Mouse (Mus musculus) intestine, postnatal 0 days (tissue): ENCODE results near the gene Ccnyl1. TPM values are rescaled to one million over a fixed set of nuclear protein-coding genes. Genes with fewer than 3 reads are reported as not detected.

ENCODE experiments used
- ATAC-seq: fragments of 200-750 bp; cut with Nextera tagmentation; 2 replicates; pipeline ENCODE4 v1.8.0; 2017; ENCODE audit warnings: mild to moderate bottlenecking, moderate TSS enrichment, moderate library complexity
- H3K27ac ChIP-seq: fragments of 300-500 bp; sonication (generic); 2 replicates; pipeline ENCODE4 v1.5.1; 2014; ENCODE audit warnings: mild to moderate bottlenecking, low read depth, low read length, moderate library complexity
- H3K27me3 ChIP-seq: fragments of 300-500 bp; sonication (generic); replicated peaks from 2 replicates; pipeline ENCODE4 v1.6.1; 2014; ENCODE audit warnings: low read length, mixed read lengths; ENCODE audit not compliant: control insufficient read depth, insufficient read depth
- H3K36me3 ChIP-seq: fragments of 300-500 bp; sonication (generic); 2 replicates; pipeline ENCODE4 v1.6.1; 2014; ENCODE audit warnings: mild to moderate bottlenecking, moderate library complexity; ENCODE audit not compliant: control insufficient read depth, insufficient read depth
- H3K4me1 ChIP-seq: fragments of 300-500 bp; sonication (generic); replicated peaks from 2 replicates; pipeline ENCODE4 v1.6.1; 2014; ENCODE audit warnings: antibody characterized with exemption, low read length, mixed read lengths; ENCODE audit not compliant: control insufficient read depth, insufficient read depth
- H3K4me2 ChIP-seq: fragments of 300-500 bp; sonication (generic); replicated peaks from 2 replicates; pipeline ENCODE4 v1.6.1; 2014; ENCODE audit warnings: low read depth, mild to moderate bottlenecking, moderate library complexity
- H3K4me3 ChIP-seq: fragments of 300-500 bp; sonication (generic); 2 replicates; pipeline ENCODE4 v1.5.1; 2014; ENCODE audit warnings: low read depth, low read length
- H3K9ac ChIP-seq: fragments of 300-500 bp; sonication (generic); 2 replicates; pipeline ENCODE4 v1.6.1; 2014; ENCODE audit warnings: mild to moderate bottlenecking, low read depth, low read length
- H3K9me3 ChIP-seq: fragments of 300-500 bp; sonication (generic); 2 replicates; pipeline ENCODE4 v1.6.1; 2016; ENCODE audit warnings: mixed run types; ENCODE audit not compliant: control insufficient read depth
- CTCF ChIP-seq: sonication (generic); IDR thresholded peaks from 2 replicates; pipeline ENCODE4 v1.5.1; 2016; ENCODE audit warnings: low read depth, mild to moderate bottlenecking, control low read depth, antibody characterized with exemption, moderate library complexity
- WGBS: fragments of 180-500 bp; shearing (Covaris S2); extraction: QIAGEN DNeasy Blood & Tissue Kit; methylation state at CpG from one replicate; pipeline ENCODE4 v1.1.7; 2014; 5-methylcytosine and 5-hydroxymethylcytosine counted together
- polyA plus RNA-seq: library from polyadenylated mRNA; unstranded; fragments of >200 nt; fragmentation: Nextera tagmentation; extraction: Ambion mirVana; gene quantifications from 2 replicates; pipeline ENCODE4 v1.2.1, GENCODE M21; 2015

Ccnyl1 gene
- polyA plus RNA-seq, 1 experiment from 2014 or later: 5.5 TPM

- peaks cover 15% of the 10 kb centered on the region; the same call in 1 of the 2 replicates for H3K36me3 ChIP-seq
- H3K9me3 ChIP-seq: no peaks in the 10 kb centered on the region
- no peak for TF ChIP-seq CTCF
- no peak overlapping the region for H3K9ac ChIP-seq
- 52% methylated on average over 16 of the region's 16 CpGs for WGBS
- 0 out of 2 replicates have a peak overlapping the region, but pooled peaks have one; percentile 7 for H3K4me3 ChIP-seq
- H3K27me3 ChIP-seq: no peaks in the 10 kb centered on the region
- 0 out of 2 replicates have a peak, but pooled peaks cover 3% of the 10 kb centered on the region for H3K4me1 ChIP-seq
- H3K27ac ChIP-seq: no peak overlapping the region
- no peak for ATAC-seq
- H3K4me2 ChIP-seq: peak overlapping the region; percentile 94
Observed at GRCm38 (mm10) chr1:64731341-64732020, 41.2 kb downstream of the Ccnyl1 start.

- H3K9me3 ChIP-seq: no peaks in the 10 kb centered on the region
- H3K27me3 ChIP-seq: no peaks in the 10 kb centered on the region
- 36% methylated on average over 10 of the region's 10 CpGs for WGBS
- H3K9ac ChIP-seq: no peak overlapping the region
- no peak for TF ChIP-seq CTCF
- H3K4me3 ChIP-seq: peak overlapping the region; percentile 2; the same call in 1 of the 2 replicates
- no peak overlapping the region for H3K27ac ChIP-seq
- H3K4me2 ChIP-seq: peak overlapping the region; percentile 94
- H3K36me3 ChIP-seq: peaks cover 15% of the 10 kb centered on the region; the same call in 1 of the 2 replicates
- 0 out of 2 replicates have a peak, but pooled peaks cover 3% of the 10 kb centered on the region for H3K4me1 ChIP-seq
- ATAC-seq: no peak
Observed at GRCm38 (mm10) chr1:64732161-64732560, 41.9 kb downstream of the Ccnyl1 start.

- H3K4me3 ChIP-seq: peak overlapping the region; percentile 81
- peak overlapping the region; percentile 94 for H3K4me2 ChIP-seq
- peaks cover 15% of the 10 kb centered on the region; the same call in 1 of the 2 replicates for H3K36me3 ChIP-seq
- no peak overlapping the region for H3K27ac ChIP-seq
- no peak for TF ChIP-seq CTCF
- ATAC-seq: no peak
- no peaks in the 10 kb centered on the region for H3K27me3 ChIP-seq
- 0 out of 2 replicates have a peak, but pooled peaks cover 3% of the 10 kb centered on the region for H3K4me1 ChIP-seq
- H3K9ac ChIP-seq: no peak overlapping the region
- no peaks in the 10 kb centered on the region for H3K9me3 ChIP-seq
- WGBS: 37% methylated on average over 7 of the region's 7 CpGs
Observed at GRCm38 (mm10) chr1:64732637-64733200, 42.5 kb downstream of the Ccnyl1 start.

DNA sequence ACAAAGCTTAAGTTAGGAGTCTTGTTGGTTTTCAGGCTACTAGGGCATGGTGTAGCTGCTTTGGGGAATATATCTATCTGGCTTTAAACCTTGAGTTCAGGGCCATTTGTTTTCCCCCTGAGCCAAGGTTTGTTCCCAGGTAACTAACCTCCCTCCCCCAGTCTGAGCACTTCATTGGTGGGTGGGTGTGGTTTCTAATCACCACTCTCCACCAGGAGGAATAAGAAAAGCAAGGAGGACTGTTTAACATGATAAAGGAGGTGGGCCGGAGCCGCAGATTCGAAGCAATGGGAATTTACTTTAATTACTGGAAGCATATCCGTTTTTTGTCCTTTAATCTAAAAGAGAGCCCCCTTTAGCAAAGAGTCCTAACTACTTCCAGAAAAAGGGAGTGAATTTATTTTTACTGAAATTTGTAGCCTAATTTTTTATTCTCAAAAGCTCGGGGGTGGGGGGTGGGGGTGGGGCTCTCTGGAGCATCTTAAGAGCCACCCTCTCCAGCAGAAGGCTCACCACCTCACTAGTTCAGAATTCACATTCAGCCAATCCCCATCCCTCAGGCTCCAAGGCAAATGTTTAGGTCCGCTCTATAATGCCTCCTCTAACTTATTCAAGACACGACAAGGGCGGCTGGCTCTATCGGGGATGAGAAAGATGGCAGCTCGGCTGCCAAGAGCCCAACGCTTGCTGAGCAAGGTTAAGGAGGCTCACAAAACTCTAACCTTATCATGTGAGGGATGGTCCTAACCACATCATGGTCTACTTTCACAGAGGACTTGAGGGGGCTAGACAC lies 43.4 kb downstream of the Ccnyl1 start:
- peak overlapping the region; percentile 81 for H3K4me3 ChIP-seq
- no peaks in the 10 kb centered on the region for H3K9me3 ChIP-seq
- 32% methylated on average over 11 of the region's 11 CpGs for WGBS
- H3K9ac ChIP-seq: no peak overlapping the region
- peaks cover 15% of the 10 kb centered on the region; the same call in 1 of the 2 replicates for H3K36me3 ChIP-seq
- peak overlapping the region; percentile 94 for H3K4me2 ChIP-seq
- TF ChIP-seq CTCF: no peak
- no peaks in the 10 kb centered on the region for H3K27me3 ChIP-seq
- no peak for ATAC-seq
- H3K27ac ChIP-seq: no peak overlapping the region
- peaks cover 3% of the 10 kb centered on the region; the same call in 1 of the 2 replicates for H3K4me1 ChIP-seq

GRCm38 (mm10) chr1:64734771-64735750 lies 44.8 kb downstream of the Ccnyl1 start:
- Histone ChIP-seq H3K4me1 (peaks cover 3% of the 10 kb centered on the region; the same call in 1 of the 2 replicates), H3K4me3 (peak overlapping the region; percentile 81), H3K27me3 (no peaks in the 10 kb centered on the region), H3K36me3 (peaks cover 15% of the 10 kb centered on the region; the same call in 1 of the 2 replicates), H3K9ac (peak overlapping the region; percentile 81), H3K9me3 (no peaks in the 10 kb centered on the region), H3K27ac (no peak overlapping the region), H3K4me2 (peak overlapping the region; percentile 94)
- ATAC-seq: no peak
- 23% methylated on average over 58 of the region's 58 CpGs for WGBS
- peak; percentile 58 for TF ChIP-seq CTCF
